Mouse (Mus musculus) CH12.LX (cell line): ENCODE results near the gene Dclk3. TPM values are rescaled to one million over a fixed set of nuclear protein-coding genes. Genes with fewer than 3 reads are reported as not detected.
A peak's percentile ranks its signal among the peaks of the same experiment; 100 is the strongest.

ENCODE experiments used
- DNase-seq: peaks from one replicate; pipeline ENCODE4 v3.0.0-alpha.2; 2013; ENCODE audit errors: extremely low read depth
- H3K27ac ChIP-seq: 2 replicates; pipeline ENCODE4 v1.5.1; 2012; ENCODE audit warnings: low read depth, mild to moderate bottlenecking, control low read depth, moderate library complexity; ENCODE audit not compliant: insufficient read depth
- H3K27me3 ChIP-seq: replicated peaks from 2 replicates; pipeline ENCODE3; 2012; ENCODE audit warnings: inconsistent platforms
- H3K36me3 ChIP-seq, 2 experiments: replicated peaks in 1 of 2; 2 replicates each; pipeline versions ENCODE3 to v1.6.1; 2012; ENCODE audit warnings: inconsistent platforms in 1 of 2, low read length in 1 of 2, mild to moderate bottlenecking in 1 of 2, mixed read lengths in 1 of 2, moderate library complexity in 1 of 2; ENCODE audit not compliant: control insufficient read depth in 1 of 2, insufficient read depth in 1 of 2
- H3K4me1 ChIP-seq, 2 experiments: 2 replicates each; pipeline ENCODE4 v1.6.1; 2012; ENCODE audit warnings: inconsistent platforms in 1 of 2, moderate library complexity in 1 of 2; ENCODE audit not compliant: insufficient read depth in 2 of 2, control insufficient read depth in 1 of 2
- H3K4me2 ChIP-seq: 2 replicates; pipeline ENCODE4 v1.6.1; 2012; ENCODE audit warnings: low read depth, mild to moderate bottlenecking, control low read depth; ENCODE audit not compliant: poor library complexity, insufficient read depth, severe bottlenecking
- H3K4me3 ChIP-seq, 3 experiments: fragments of 150-350 bp in 1 of 3; sonication (generic) in 1 of 3; replicated peaks in 1 of 3; 2 replicates each; pipeline versions ENCODE3 to v1.5.1; 2011 to 2012; ENCODE audit warnings: low read depth in 2 of 3, low read length in 2 of 3, mild to moderate bottlenecking in 2 of 3, moderate library complexity in 2 of 3, control low read depth in 1 of 3, improper control_type of control experiment in 1 of 3, inconsistent platforms in 1 of 3, mixed read lengths in 1 of 3; ENCODE audit not compliant: poor library complexity in 1 of 3
- H3K79me2 ChIP-seq: replicated peaks from 2 replicates; pipeline ENCODE4 v1.6.1; 2012; ENCODE audit warnings: mild to moderate bottlenecking, moderate library complexity; ENCODE audit not compliant: control insufficient read depth, poor library complexity, insufficient read depth, severe bottlenecking; ENCODE audit errors: extremely low read depth
- H3K9ac ChIP-seq: 2 replicates; pipeline ENCODE4 v1.6.1; 2012; ENCODE audit warnings: low read depth, mild to moderate bottlenecking, control low read depth, moderate library complexity; ENCODE audit not compliant: insufficient read depth
- H3K9me3 ChIP-seq: replicated peaks from 2 replicates; pipeline ENCODE3; 2012; ENCODE audit warnings: low read length, inconsistent platforms, mixed read lengths
- BHLHE40 ChIP-seq: IDR thresholded peaks from 2 replicates; pipeline ENCODE4 v1.6.1; 2011; ENCODE audit warnings: mild to moderate bottlenecking, low read depth, low read length, improper control_type of control experiment
- CHD2 ChIP-seq: IDR thresholded peaks from 2 replicates; pipeline ENCODE4 v1.6.1; 2011; ENCODE audit warnings: low read length, improper control_type of control experiment
- EP300 ChIP-seq: IDR thresholded peaks from 2 replicates; pipeline ENCODE4 v1.6.1; 2011; ENCODE audit warnings: low read length, improper control_type of control experiment
- ETS1 ChIP-seq: conservative IDR thresholded peaks from 2 replicates; pipeline ENCODE4 v1.6.1; 2012; ENCODE audit warnings: low read depth, mild to moderate bottlenecking, inconsistent platforms, low read length, improper control_type of control experiment, moderate library complexity
- HCFC1 ChIP-seq: IDR thresholded peaks from 2 replicates; pipeline ENCODE4 v1.6.1; 2012; ENCODE audit warnings: low read depth, mild to moderate bottlenecking, inconsistent platforms, low read length, improper control_type of control experiment
- IRF4 ChIP-seq: IDR thresholded peaks from 2 replicates; pipeline ENCODE4 v1.6.1; 2014; ENCODE audit warnings: low read depth, mild to moderate bottlenecking, inconsistent platforms, low read length, improper control_type of control experiment
- JUN ChIP-seq: IDR thresholded peaks from 2 replicates; pipeline ENCODE4 v1.6.1; 2011; ENCODE audit warnings: low read depth, mild to moderate bottlenecking, low read length, improper control_type of control experiment, moderate library complexity; ENCODE audit not compliant: insufficient read depth
- MXI1 ChIP-seq: IDR thresholded peaks from 2 replicates; pipeline ENCODE4 v1.6.1; 2011; ENCODE audit warnings: mild to moderate bottlenecking, low read depth, low read length, improper control_type of control experiment
- POLR2A ChIP-seq: IDR thresholded peaks from 2 replicates; pipeline ENCODE4 v1.6.1; 2011; ENCODE audit warnings: low read depth, mild to moderate bottlenecking, improper control_type of control experiment, low read length
- SIN3A ChIP-seq: IDR thresholded peaks from 2 replicates; pipeline ENCODE4 v1.6.1; 2012; ENCODE audit warnings: low read length, improper control_type of control experiment, inconsistent platforms
- UBTF ChIP-seq: IDR thresholded peaks from 2 replicates; pipeline ENCODE4 v1.6.1; 2012; ENCODE audit warnings: low read depth, mild to moderate bottlenecking, inconsistent platforms, low read length, improper control_type of control experiment, moderate library complexity
- dilution Hi-C: fragments of 300-500 bp; cut with MboI; formaldehyde crosslinking; loops from 2 replicates; pipeline ENCODE4 v1.14.3; 2020; ENCODE audit warnings: low sequenced_read_pairs; ENCODE audit not compliant: extremely low pct_unique_long_range_greater_than_20kb, extremely low pct_ligation_motif_present
- in situ Hi-C: fragments of 300-500 bp; cut with MboI; formaldehyde crosslinking; loops from 3 replicates; pipeline ENCODE4 v1.14.3; 2019; ENCODE audit warnings: low sequenced_read_pairs, low pct_ligation_motif_present, low pct_unique_long_range_greater_than_20kb, mixed read lengths
- polyA plus RNA-seq: library from polyadenylated mRNA; unstranded; fragments of >175 nt; gene quantifications from 2 replicates; pipeline ENCODE4 v1.2.1, GENCODE M21; 2012; ENCODE audit warnings: low read depth; ENCODE audit not compliant: insufficient read length
- total RNA-seq, 2 experiments: library from RNA; depleted of rRNA; stranded (reverse); fragments of 300-350 nt in 1 of 2; fragments of >200 nt in 1 of 2; gene quantifications; 2 replicates each; pipeline ENCODE4 v1.2.3; 2012 to 2014

The Dclk3 gene
- total and polyA plus RNA-seq, 3 experiments, result 0.17 to 1.1 (median 0.33) TPM

DNA sequence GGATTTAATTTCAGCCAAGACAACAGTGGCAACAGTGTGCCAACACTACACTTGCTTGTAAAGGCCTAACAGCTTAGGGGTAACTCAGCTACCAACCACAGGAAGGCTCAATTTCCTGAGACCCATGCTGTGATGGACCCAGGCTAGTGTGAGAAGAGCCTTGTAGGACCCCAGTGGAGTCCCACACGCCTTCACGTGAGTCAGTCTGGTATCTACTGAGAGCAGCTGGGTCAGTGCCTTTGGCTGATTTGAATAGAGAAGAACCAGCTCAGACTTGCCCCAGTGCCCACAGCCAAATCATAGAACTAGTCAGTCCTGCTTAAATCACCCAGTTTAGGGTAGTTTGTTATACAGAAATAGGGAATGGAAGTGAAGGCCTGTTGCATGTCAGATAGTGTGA, 40.8 kb upstream of the Dclk3 start:
- no peak overlapping the region for H3K4me2 ChIP-seq
- H3K27me3 ChIP-seq, result no peaks in the 10 kb centered on the region
- TF ChIP-seq BHLHE40 (peak; percentile 88), ETS1 (peak; percentile 55; the same call in 1 of the 2 replicates), CHD2 (no peak), SIN3A (no peak), IRF4 (peak; percentile 21; the same call in 1 of the 2 replicates), JUN (no peak)
- TF ChIP-seq, all 38 proteins: peak for 3
- Histone ChIP-seq H3K79me2 (no peaks in the 10 kb centered on the region), H3K9ac (no peak overlapping the region), H3K4me1 (peaks cover 8 to 40% of the 10 kb centered on the region in 2 experiments; a peak in 3 of 4 replicates), H3K9me3 (no peaks in the 10 kb centered on the region), H3K27ac (no peak overlapping the region), H3K36me3 (no peaks in the 10 kb centered on the region), H3K4me3 (no peak overlapping the region)
- in situ Hi-C loops, result no loop called here
- no peak for DNase-seq
- dilution Hi-C loops, result no loop called here

DNA sequence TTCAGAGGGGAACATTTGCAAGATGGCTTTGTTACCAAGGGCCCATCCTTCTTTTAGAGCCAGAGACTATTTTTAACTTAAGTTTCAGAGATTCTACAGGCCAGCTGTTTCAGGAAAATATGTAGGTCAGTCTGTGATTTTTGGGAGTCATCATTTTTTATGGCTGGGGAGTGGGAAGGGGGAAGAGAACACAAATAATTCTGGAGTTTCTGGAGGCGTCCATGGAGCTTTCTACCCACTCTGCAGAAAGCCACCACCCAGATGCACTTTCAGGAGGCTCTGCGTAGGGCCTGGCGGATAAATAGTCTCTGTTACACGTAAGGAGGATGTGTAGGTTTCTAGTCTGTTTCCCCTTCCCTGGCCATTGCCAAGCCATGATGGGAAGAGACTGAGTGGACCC, 38.8 kb upstream of the Dclk3 start:
- Histone ChIP-seq H3K4me1 (peaks cover 12 to 36% of the 10 kb centered on the region in 2 experiments), H3K4me3 (no peak overlapping the region), H3K9ac (no peak overlapping the region), H3K27me3 (no peaks in the 10 kb centered on the region), H3K27ac (no peak overlapping the region), H3K4me2 (no peak overlapping the region), H3K9me3 (no peaks in the 10 kb centered on the region), H3K79me2 (no peaks in the 10 kb centered on the region)
- in situ Hi-C loops, result no loop called here
- dilution Hi-C loops, result no loop called here
- DNase-seq, result no peak
- TF ChIP-seq POLR2A (no peak), CHD2 (no peak), UBTF (no peak), BHLHE40 (no peak), MXI1 (no peak)
- TF ChIP-seq, all 38 proteins: peak for 0
- H3K36me3 ChIP-seq, result no peaks in the 10 kb centered on the region

DNA sequence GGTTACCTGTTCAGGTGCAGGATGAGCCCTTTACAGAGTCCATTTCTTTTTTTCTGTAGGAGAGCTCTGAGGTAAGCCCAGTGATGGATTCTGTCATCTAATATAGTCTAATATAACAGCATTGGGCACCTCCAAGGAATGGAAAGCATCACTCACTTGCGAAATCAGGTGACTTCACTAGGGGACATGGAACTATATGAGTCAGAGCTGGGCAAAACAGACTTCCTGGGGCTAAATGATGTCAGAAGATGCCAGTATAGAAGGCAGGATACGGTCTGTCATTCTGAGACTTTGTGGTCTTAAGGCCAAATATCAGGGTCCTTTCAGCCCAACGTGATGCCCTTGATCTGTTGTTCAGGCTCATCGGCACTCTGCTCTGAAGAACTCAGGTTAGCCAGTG, 35.7 kb upstream of the Dclk3 start:
- Histone ChIP-seq H3K27ac (no peak overlapping the region), H3K4me3 (no peak overlapping the region), H3K36me3 (no peaks in the 10 kb centered on the region), H3K9me3 (no peaks in the 10 kb centered on the region), H3K9ac (no peak overlapping the region), H3K79me2 (no peaks in the 10 kb centered on the region), H3K4me2 (no peak overlapping the region), H3K27me3 (no peaks in the 10 kb centered on the region), H3K4me1 (peaks cover 9 to 26% of the 10 kb centered on the region in 2 experiments)
- no peak for DNase-seq
- dilution Hi-C loops, result no loop called here
- TF ChIP-seq EP300 (peak; percentile 51; the same call in 1 of the 2 replicates), IRF4 (0 out of 2 replicates have a peak, but pooled peaks have one; percentile 32), BHLHE40 (peak; percentile 76), ETS1 (peak; percentile 62), JUN (peak; percentile 42; the same call in 1 of the 2 replicates), HCFC1 (no peak)
- in situ Hi-C loops, result no loop called here
